Mouse (Mus musculus): ENCODE measurements around the gene Esrp2.
A peak's percentile ranks its signal among the peaks of the same experiment; 100 is the strongest.

Esrp2 gene

GRCm38 (mm10) chr8:106136156-106137130, at the start of gene Esrp2:
Esrp2 (minus strand) TSS chr8:106136974.
- peak; percentile 91 for DNase-seq

GRCm38 (mm10) chr8:106186394-106186793, 49.6 kb upstream of the Esrp2 start:
- no peak for DNase-seq

GRCm38 (mm10) chr8:106185628-106186270, 49.0 kb upstream of the Esrp2 start:
- DNase-seq = peak; percentile 76

GRCm38 (mm10) chr8:106178428-106178827, 41.7 kb upstream of the Esrp2 start:
- DNase-seq = peak; percentile 17

GRCm38 (mm10) chr8:106177594-106177993, 40.8 kb upstream of the Esrp2 start:
- no peak for DNase-seq

GRCm38 (mm10) chr8:106176891-106177290, 40.1 kb upstream of the Esrp2 start:
- DNase-seq = peak; percentile 46

GRCm38 (mm10) chr8:106173566-106173965, 36.8 kb upstream of the Esrp2 start:
- no peak for DNase-seq

- DNase-seq = no peak
These were observed 33.2 kb upstream of the Esrp2 start for GRCm38 (mm10) chr8:106169934-106170480.

- peak; percentile 53 for DNase-seq
These were observed 32.5 kb upstream of the Esrp2 start for GRCm38 (mm10) chr8:106169017-106169933.

GRCm38 (mm10) chr8:106168356-106169016, 31.7 kb upstream of the Esrp2 start, which contains the start of gene Slc7a6:
Slc7a6 (plus strand) TSS chr8:106168857.
- DNase-seq = peak; percentile 89

- peak; percentile 92 for DNase-seq
These were observed 28.7 kb upstream of the Esrp2 start for GRCm38 (mm10) chr8:106165460-106165859.

- no peak for DNase-seq
These were observed 26.5 kb upstream of the Esrp2 start for GRCm38 (mm10) chr8:106163251-106163650.

GRCm38 (mm10) chr8:106159876-106160275, 23.1 kb upstream of the Esrp2 start:
- DNase-seq = no peak

- DNase-seq = no peak
These were observed 21.6 kb upstream of the Esrp2 start for GRCm38 (mm10) chr8:106158381-106158780.

- no peak for DNase-seq
These were observed 20.6 kb upstream of the Esrp2 start for GRCm38 (mm10) chr8:106157419-106157818.

GRCm38 (mm10) chr8:106152876-106153275, 16.1 kb upstream of the Esrp2 start:
- no peak for DNase-seq

GRCm38 (mm10) chr8:106151041-106151440, 14.3 kb upstream of the Esrp2 start:
- DNase-seq = no peak

- DNase-seq = no peak
These were observed 13.9 kb upstream of the Esrp2 start for GRCm38 (mm10) chr8:106150653-106151000.

GRCm38 (mm10) chr8:106149801-106150652, 13.3 kb upstream of the Esrp2 start, which contains the start of gene Pla2g15:
Pla2g15 (plus strand) TSS chr8:106150399.
- peak; percentile 96 for DNase-seq

GRCm38 (mm10) chr8:106149025-106149424, 12.3 kb upstream of the Esrp2 start:
- peak; percentile 65 for DNase-seq

All from lung, postnatal 36 days (tissue).